Mouse (Mus musculus) c-Kit-positive CD71-negative TER-119-negative erythroid progenitor cells, embryonic 14.5 days (primary cell): ENCODE data around the gene Pdik1l.
A peak's percentile ranks its signal among the peaks of the same experiment; 100 is the strongest.
"Not testable (repeated sequence)": the region's sequence is repeated elsewhere in the genome, so short reads cannot be mapped to it uniquely, and the experiment has no call there.

Source experiments
- DNase-seq: peaks from one replicate; pipeline ENCODE4 v3.0.0-alpha.2; 2013; ENCODE audit warnings: low read depth

Pdik1l gene

DNA sequence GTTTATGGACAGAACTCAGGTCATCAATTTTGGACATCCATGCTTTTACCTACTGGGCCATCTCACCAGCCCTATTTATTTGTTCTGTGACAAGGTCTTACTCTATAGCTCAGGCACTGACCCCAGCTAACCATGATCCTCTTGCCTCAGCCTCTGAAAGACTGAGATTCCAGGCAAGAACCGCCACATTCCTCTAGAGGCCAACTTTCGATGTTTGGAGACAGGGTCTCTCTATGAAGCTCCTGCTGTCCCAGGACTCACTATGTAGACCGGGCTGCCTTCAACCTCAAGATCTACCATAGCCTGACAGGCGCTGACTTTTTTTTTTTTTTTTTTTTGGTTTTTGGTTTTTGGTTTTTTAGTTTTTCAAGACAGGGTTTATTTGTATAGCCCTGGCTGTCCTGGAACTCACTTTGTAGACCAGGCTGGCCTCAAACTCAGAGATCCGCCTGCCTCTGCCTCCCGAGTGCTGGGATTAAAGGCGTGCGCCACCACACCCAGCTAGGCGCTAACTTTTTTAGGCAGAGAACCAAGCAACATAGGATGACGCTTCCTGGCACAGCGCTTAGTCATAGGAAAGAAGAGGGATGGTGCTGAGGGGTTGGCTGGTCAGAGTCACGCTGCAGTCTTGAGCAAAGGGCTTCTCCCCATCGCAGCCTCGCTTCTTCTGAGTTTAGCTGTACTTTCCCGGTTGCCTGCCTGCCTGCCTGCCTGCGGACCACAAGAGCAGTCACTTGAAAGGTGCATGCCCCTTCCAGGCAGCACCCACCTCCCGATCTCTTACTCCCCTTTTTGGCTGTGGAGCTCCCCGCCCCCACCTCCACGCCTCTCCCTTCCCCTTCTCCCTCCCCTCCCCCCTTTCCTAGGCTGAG is 11.2 kb upstream of the Pdik1l start:
- DNase-seq, result no peak

DNA sequence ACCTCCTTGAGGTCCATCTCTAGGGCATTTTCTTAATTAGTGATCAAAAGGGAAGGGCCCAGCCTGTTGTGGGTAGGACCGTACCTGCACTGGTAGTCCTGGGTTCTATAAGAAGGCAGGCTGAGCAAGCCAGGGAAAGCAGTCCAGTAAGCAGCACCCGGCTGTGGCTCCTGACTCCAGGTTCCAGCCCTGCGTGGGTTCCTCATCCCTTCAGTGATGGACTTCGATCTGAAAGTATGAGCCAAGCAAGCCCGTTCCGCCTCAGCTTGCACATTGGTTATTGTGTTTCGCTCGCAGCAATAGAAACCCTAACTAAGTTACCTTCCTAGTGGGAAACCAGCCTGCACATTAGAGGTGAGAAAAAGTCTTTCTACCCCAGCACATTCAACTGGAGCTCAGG is 9.7 kb upstream of the Pdik1l start:
- DNase-seq, result no peak

- DNase-seq, result no peak
These were observed 8.8 kb upstream of the Pdik1l start for GRCm38 (mm10) chr4:134296523-134296922.

DNA sequence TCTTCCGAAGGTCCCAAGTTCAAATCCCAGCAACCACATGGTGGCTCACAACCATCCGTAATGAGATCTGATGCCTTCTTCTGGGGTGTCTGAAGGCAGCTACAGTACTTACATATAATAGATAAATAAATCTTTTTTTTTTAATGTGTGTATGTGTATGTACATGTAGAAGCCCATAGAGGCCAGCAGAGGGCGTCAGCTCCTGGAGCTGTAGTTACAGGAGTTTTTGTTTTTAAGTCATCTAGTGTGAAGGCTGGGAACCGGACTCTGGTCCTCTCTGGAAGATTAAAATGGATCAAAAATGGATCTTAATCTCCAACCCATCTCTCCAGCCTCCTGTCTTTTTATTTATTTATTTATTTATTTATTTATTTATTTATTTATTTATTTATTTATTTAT is 8.4 kb upstream of the Pdik1l start:
- not testable (repeated sequence) for DNase-seq

DNA sequence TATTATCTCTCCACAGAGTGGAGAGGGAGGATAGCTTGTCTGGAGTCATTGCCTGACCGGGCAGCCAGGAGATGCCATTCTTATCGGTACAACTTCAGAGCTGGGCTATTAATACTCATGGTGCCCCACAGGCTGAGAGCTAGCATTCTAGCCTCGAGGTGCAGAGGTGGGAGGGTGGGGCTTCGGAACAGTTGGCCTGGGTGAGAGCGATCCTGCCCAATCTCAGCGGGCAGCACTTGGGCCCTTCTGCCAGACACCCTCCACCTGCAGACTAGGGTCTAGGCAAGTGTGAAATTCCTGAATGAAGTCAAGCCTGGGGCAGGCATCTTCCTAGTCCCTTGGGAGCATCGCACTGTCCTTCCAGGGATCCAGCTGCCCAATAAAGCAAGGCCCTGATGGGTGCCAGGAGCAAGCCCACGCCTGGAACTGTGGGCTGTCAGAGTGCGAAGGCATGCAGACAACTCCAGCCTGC is 6.0 kb upstream of the Pdik1l start:
- DNase-seq, result no peak

- no peak for DNase-seq
These were observed 5.5 kb upstream of the Pdik1l start for GRCm38 (mm10) chr4:134293061-134293691.

DNA sequence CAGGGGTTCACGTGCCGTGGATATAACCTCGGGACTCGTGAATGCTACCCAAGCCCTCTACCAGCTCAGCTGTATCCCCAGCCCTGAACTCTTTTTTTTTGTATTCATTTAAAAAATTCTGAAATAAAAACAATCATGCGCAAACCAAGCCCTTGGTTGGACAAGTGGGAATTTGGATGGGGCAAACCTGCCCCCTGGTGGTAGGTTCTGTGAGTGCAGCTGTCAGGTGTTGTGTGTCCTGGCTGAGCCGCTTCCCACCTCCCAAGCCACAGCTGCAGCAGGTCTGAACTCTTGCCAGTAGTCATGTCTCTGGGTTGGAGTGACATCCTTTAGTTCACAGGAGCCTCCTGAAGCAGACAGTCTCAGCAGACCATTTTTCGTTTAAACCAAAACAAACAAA is 4.4 kb upstream of the Pdik1l start:
- DNase-seq, result peak; percentile 72

GRCm38 (mm10) chr4:134288397-134289256 is 932 bp upstream of the Pdik1l start:
- no peak for DNase-seq

DNA sequence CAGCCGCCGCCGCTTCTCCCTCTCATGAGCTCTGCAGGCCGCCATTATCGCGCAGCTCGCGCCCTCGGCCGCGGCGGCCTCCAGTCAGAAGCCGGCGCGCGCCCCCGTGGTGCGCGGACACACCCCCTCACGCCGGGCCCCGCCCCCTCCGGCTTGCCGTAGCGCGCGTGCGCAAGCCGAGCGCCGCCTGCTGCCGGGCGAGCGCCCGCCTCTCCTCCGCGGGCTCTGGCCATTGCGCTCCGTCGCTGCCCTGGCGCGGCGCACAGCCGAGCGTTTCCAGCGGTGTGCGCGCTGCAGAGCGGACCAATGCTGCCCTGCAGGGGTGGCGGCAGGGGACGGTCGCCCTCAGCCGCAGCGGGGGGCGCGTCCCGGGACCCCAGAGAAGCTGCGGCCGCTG is 529 bp downstream of the Pdik1l start:
- peak; percentile 78 for DNase-seq

DNA sequence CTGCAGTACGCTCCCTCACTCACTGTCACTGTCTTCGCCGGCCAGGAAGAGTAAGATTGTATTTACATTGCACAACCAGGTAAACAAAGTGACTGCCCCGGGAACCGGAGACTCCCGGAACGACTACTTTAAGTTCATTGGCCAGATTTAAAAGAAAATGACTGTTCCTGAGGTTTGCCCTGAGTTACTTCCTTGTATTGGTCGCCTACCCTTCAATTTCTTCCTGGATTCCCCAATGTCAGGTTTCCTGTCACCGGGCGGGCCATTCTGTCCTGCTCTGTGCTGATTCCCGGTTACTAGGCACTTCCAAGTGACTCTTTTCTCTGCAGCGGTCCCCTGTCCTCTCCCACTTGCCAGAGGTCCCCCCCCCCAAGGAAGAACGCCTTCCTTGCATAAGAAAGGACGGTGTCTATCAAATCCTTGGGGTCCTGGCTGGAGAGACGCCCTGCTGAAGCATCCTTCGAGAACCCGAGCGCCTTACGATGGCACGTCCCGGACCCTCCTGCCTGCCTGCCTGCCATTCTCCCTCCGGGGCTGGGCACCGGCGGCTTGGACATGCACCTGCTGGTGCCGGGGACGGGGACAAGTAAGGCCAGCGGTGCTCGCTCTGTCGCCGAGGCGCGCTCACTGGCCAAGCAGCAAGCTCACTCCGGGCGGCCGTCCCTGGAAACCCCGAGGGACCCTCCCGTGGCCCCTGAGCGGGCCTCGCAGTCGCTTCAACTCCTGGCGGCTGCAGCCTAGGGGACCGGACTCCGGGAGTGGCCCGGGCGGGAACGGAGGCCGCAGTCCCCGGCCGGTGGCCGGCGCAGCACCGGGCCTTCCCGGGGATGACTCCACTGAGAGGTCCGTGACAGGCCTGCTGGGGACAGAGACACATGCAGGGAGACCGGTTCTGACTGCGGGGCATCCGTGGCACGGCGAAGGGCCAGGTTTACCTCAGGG is 1.2 kb downstream of the Pdik1l start:
- DNase-seq, result no peak

DNA sequence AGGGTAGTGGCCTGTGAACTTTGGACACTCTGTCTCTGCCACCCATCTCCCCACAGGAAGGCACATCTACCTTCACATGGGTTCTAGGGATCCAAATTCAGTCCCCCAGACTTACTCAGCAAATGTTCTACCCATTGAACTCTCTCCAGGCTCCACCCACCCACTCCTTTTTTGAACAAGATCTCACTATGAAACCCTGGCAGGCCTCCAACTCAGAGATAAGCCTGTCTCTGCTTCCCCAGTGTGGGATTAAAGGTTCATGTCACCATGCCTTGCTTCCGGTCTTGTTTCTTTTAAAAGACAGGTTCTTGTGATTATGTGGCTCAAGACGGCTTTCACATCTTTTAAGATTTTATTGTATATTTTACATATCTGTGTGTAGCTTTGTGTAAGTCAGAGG is 2.8 kb downstream of the Pdik1l start:
- DNase-seq, result no peak

DNA sequence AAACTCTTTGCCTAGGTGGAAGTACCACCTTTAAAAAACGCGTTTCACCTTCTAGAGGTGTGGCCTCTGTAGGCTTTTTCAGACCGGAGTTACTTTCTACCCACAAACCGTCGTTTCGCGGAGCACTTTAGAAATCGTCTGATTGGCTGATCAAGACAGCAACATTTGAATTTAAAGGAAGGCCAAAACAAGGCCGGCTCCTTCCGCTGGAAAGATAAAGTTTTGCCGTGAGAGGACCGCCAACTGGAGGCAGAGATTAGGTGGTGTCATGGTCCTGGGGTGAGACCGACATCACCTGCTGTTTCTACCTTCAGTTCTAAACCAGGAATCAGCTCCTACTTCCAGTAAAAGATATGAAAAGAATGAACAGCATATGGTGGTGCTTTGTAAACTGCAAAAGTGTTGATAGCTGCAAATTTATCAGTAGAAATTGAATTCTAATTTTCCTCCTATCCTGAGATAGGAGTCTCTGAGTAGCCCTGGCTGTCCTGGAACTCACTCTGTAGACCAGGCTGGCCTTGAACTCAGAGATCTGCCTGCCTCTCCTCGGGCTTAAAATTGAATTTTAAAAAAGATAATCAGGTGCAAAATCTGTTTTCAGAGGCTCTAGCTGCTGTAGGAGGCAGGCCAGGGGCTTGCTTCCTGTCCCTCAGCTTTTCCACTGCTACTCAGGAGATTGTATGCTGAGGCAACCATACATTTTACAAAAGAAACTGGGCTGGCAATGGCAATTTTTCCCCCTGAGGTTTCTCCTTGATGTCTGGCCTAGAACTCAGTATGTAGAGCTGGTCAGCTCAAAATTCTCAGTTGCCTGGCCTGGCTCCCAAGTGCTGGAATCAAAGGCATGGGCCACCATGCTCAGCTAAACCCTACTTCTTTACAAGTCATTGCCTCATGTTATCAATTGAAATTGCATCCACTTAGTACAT is 14.0 kb downstream of the Pdik1l start:
- peak; percentile 54 for DNase-seq

DNA sequence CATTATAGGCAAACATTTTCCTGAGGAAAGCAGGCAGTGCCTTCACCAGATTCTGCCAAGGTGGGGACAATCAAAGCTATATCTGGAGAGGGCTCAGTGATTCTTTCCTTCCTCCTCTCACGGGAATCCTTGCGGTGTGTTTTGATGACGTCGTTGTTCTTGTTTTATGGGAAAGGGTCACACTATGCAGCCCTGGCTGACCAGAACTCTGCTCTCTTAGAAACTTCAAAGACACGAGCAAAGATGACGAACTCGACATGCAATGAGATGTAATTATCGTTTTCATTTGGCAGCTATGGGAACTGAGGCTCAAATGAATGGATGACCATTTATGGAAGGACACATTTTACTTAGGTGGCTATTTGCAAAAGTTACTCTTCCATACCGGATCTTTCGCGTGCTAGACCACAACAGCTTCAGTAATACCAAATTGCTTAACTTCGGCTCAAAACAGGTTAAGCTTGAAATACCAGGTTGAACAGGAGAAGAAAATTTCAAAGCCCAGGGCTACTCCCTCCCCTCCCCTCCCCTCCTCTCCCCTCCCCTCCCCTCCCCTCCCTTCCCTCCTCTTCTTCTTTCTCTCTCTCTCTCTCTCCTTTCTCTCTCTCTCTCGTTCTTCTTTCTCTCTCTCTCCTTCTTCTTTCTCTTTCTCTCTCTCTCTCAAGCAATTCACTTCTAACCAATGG is 14.8 kb downstream of the Pdik1l start:
- no peak for DNase-seq

DNA sequence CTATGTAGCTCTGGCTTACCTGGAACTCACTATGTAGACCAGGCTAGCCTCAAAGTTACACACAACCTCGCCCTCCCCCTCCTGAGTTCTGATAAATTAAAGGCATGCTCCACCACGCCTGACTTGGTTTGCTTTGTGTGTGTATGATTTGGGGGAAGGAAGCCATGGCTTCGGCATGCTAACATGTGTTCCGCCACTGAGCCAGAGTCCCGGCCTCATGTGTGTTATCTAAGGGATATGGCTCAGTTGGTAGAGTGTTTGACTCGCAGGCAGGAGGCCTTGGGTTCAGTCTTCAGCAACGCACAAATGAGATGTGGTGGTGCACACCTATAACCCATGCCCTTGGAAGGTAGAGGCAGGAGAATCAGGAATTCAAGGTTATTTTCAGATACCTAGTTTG is 15.7 kb downstream of the Pdik1l start:
- no peak for DNase-seq

- not testable (repeated sequence) for DNase-seq
These were observed 18.1 kb downstream of the Pdik1l start for GRCm38 (mm10) chr4:134269622-134270021.

- no peak for DNase-seq
These were observed 19.5 kb downstream of the Pdik1l start for GRCm38 (mm10) chr4:134268102-134268655.

DNA sequence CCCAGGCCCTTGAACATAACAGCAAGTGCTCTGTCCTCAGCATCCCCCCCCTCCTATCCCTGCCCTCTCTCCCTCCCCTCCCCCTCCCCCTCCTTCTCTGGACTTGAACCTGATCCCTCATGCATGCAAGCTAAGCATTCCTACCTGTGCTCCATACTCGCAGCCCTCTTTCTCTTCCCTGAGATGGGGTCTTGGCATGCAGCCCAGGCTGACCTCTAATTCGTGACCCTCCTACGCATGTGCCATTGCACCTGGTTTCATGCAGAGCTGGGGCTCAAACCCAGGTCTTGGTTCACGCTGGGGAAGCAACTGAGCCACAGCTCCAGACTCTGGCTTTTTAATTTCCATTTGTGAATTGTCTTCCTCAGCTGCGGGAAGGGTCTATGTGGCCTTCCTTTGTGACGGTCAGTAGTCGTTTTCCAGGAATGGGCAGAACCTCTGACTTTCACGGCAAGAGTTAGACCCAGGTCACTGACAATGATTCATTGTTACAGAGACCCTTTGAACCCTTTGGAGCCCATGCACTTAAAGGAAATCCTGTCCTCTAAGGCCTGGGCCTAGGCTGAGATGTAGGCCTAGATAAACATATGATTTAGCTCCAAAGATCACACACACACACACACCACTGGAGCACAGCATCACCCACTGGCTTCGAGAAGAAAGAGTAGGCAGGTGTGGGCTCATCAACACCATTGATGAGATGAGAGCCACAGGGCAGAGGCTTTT is 21.7 kb downstream of the Pdik1l start:
- no peak for DNase-seq

DNA sequence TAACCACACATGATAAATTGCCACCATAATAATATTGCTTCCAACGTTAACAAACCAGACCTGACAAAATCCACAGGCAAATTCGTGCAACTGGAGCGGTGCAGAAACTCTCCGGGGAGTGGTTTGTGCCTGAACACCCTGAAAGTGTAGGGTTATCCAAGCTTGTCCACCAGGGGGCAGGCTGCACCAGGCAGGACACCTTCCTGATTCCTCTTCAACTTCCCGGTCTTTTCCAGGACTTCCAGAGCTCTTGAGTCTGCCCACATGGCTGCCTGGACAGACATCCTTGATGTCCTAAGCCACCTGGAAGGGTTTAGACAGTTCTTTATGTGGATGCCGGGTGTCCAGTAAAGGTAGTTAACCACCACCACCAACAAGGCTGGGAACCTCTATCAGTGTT is 24.5 kb downstream of the Pdik1l start:
- no peak for DNase-seq

- DNase-seq, result no peak
These were observed 29.3 kb downstream of the Pdik1l start for GRCm38 (mm10) chr4:134258354-134258753.
